Mouse (Mus musculus) adrenal gland, adult 2 months (tissue): ENCODE measurements around the gene Gabarap. TPM values are rescaled to one million over a fixed set of nuclear protein-coding genes. Genes with fewer than 3 reads are reported as not detected.
"Not testable (repeated sequence)": the region's sequence is repeated elsewhere in the genome, so short reads cannot be mapped to it uniquely, and the experiment has no call there.

Experiments used
- DNase-seq: peaks from one replicate; pipeline ENCODE4 v3.0.0; 2021
- long read RNA-seq: library from polyadenylated mRNA; stranded (forward); transcript quantifications from one replicate; pipeline ENCODE4 v2.0.0, GENCODE M21; 2021
- polyA plus RNA-seq: library from polyadenylated mRNA; depleted of rRNA; stranded (reverse); fragments of >200 nt; gene quantifications from 2 replicates; pipeline ENCODE4 v1.2.3, GENCODE M21; 2012; rRNA removed
- total RNA-seq, 2 experiments: library from RNA; stranded (reverse); gene quantifications; 2 replicates each; pipeline ENCODE4 v1.2.3; 2021

The Gabarap gene
- total RNA-seq = 100 to 1,000 TPM; 487 to 580 TPM
- polyA plus RNA-seq = 226 and 315 TPM in 2 replicates
- long read RNA-seq, transcript Gabarap-201 (4 exons, 1,351 nt) = major isoform, 234 of 242 reads
- long read RNA-seq, partial matches to known transcripts = 0 of 242 reads
- long read RNA-seq, other reads (novel, unspliced or antisense) = 8 of 242 reads

- DNase-seq = peak; percentile 97
These were observed at the start of gene Gabarap for GRCm38 (mm10) chr11:69990850-69991691. Gene Gabarap, plus strand, starts transcription at chr11:69991143.

- DNase-seq = peak; percentile 81
These were observed 45.7 kb upstream of the Gabarap start for GRCm38 (mm10) chr11:69945216-69945615.

- no peak for DNase-seq
These were observed 44.7 kb upstream of the Gabarap start for GRCm38 (mm10) chr11:69945997-69946891.

- peak; percentile 64 for DNase-seq
These were observed 43.4 kb upstream of the Gabarap start for GRCm38 (mm10) chr11:69947337-69948065.

- DNase-seq = peak; percentile 95
These were observed 42.7 kb upstream of the Gabarap start, which contains the start of gene Slc2a4 for GRCm38 (mm10) chr11:69948066-69948762. Gene Slc2a4, minus strand, starts transcription at chr11:69948188.

- peak; percentile 87 for DNase-seq
These were observed 42.2 kb upstream of the Gabarap start for GRCm38 (mm10) chr11:69948763-69949150.

GRCm38 (mm10) chr11:69950807-69951459 is 40.0 kb upstream of the Gabarap start:
- no peak for DNase-seq

GRCm38 (mm10) chr11:69952274-69952673 is 38.7 kb upstream of the Gabarap start:
- no peak for DNase-seq

GRCm38 (mm10) chr11:69953267-69953915 is 37.6 kb upstream of the Gabarap start:
- no peak for DNase-seq

GRCm38 (mm10) chr11:69955618-69956017 is 35.3 kb upstream of the Gabarap start:
- DNase-seq = not testable (repeated sequence)

- no peak for DNase-seq
These were observed 34.7 kb upstream of the Gabarap start for GRCm38 (mm10) chr11:69956218-69956617.

- no peak for DNase-seq
These were observed 30.3 kb upstream of the Gabarap start for GRCm38 (mm10) chr11:69960616-69961015.

- DNase-seq = no peak
These were observed 29.1 kb upstream of the Gabarap start for GRCm38 (mm10) chr11:69961841-69962240.

GRCm38 (mm10) chr11:69964650-69965270 is 26.2 kb upstream of the Gabarap start, which contains the start of gene Cldn7:
Gene Cldn7, plus strand, starts transcription at chr11:69964779.
- DNase-seq = no peak

- DNase-seq = no peak
These were observed 25.5 kb upstream of the Gabarap start for GRCm38 (mm10) chr11:69965271-69966005.

- DNase-seq = peak; percentile 64
These were observed 24.7 kb upstream of the Gabarap start for GRCm38 (mm10) chr11:69966006-69966859.

- DNase-seq = no peak
These were observed 24.0 kb upstream of the Gabarap start for GRCm38 (mm10) chr11:69966860-69967517.
